Mouse (Mus musculus) thymus, adult 2 months (tissue): ENCODE measurements around the gene Ifnlr1.

ENCODE experiments used
- CTCF ChIP-seq: fragments of 200-500 bp; IDR thresholded peaks from 2 replicates; pipeline ENCODE4 v1.5.1; 2012; ENCODE audit warnings: mild to moderate bottlenecking, control low read depth, low read length, moderate library complexity, borderline replicate concordance; ENCODE audit not compliant: control insufficient read depth, poor library complexity, insufficient read depth; ENCODE audit errors: extremely low read depth
- POLR2A ChIP-seq: fragments of 200-500 bp; IDR thresholded peaks from 2 replicates; pipeline ENCODE4 v1.6.1; 2012; ENCODE audit warnings: mild to moderate bottlenecking, low read length, control low read depth, moderate library complexity; ENCODE audit not compliant: control insufficient read depth, poor library complexity, insufficient read depth; ENCODE audit errors: extremely low read depth

DNA sequence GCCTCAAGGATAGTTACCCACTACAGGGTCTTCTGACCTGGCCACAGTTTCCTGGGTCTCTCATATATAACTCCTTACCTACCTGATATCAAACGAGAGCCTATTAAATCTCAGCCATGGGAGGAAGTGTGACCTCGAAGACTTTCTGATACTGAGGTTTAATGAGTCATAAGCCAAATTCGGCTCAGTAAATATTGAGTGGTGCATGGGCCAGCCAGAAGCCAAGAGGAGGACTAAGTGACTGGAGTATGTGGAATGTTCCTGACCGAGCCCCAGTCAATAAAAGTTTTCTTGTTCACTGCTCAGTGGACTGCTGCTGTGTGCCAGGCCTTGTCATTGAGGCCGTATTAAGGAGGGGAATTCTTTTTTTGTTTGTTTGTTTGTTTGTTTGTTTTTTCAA is 9.6 kb upstream of the Ifnlr1 start:
- TF ChIP-seq CTCF (no peak), POLR2A (no peak)
